Mouse (Mus musculus) left cerebral cortex, postnatal 36 days (tissue): ENCODE data around the gene Nfia. TPM values are rescaled to one million over a fixed set of nuclear protein-coding genes. Genes with fewer than 3 reads are reported as not detected.

Experiments
- DNase-seq, 2 experiments: peaks; one replicate each; pipeline ENCODE4 v3.0.0; 2021 to 2022; ENCODE audit warnings: low spot score in 2 of 2, mixed read lengths in 1 of 2
- intact Hi-C: fragments of 180-260 bp; cut with DNase I; formaldehyde crosslinking; loops from one replicate; pipeline ENCODE4 v1.15.1; 2025
- total RNA-seq, 2 experiments: library from RNA; stranded (reverse); gene quantifications; 2 replicates each; pipeline ENCODE4 v1.2.3; 2021

Gene Nfia
- total RNA-seq, 2 experiments from 2014 or later: 62.9 to 75.3 TPM

GRCm38 (mm10) chr4:97825841-97826240 is 53.3 kb downstream of the Nfia start:
- DNase-seq: no peak
- intact Hi-C loops: no loop called here

DNA sequence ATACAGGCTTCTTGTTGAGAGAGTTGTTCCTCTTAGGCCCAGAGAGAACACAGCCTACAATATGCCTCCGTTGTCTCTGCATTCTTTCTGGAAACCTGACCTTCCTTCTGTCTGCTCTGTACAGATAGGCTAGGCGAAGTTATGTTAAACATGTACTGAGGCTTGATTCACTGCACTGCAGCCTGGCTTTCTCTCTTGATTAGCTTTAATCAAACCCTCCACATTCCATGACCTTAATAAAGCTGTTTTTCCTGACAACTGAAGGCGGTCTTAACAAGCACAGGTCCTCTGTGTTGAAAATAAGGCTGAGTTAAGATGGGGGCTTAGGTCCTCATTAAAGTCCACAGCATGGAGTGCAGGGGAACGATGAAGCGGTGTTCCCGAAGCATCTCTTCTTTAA is 54.6 kb downstream of the Nfia start:
- intact Hi-C loops: no loop called here
- no peak for DNase-seq

GRCm38 (mm10) chr4:97828579-97828978 is 56.0 kb downstream of the Nfia start:
- intact Hi-C loops: no loop called here

GRCm38 (mm10) chr4:97829336-97830050 is 57.0 kb downstream of the Nfia start:
- no peak for DNase-seq
- intact Hi-C loops: no loop called here

More at GRCm38 (mm10) chr4:97828579-97828978, 56.0 kb downstream of the Nfia start:
- no peak for DNase-seq

GRCm38 (mm10) chr4:97830051-97830853 is 57.7 kb downstream of the Nfia start:
- no peak for DNase-seq
- intact Hi-C loops: no loop called here

DNA sequence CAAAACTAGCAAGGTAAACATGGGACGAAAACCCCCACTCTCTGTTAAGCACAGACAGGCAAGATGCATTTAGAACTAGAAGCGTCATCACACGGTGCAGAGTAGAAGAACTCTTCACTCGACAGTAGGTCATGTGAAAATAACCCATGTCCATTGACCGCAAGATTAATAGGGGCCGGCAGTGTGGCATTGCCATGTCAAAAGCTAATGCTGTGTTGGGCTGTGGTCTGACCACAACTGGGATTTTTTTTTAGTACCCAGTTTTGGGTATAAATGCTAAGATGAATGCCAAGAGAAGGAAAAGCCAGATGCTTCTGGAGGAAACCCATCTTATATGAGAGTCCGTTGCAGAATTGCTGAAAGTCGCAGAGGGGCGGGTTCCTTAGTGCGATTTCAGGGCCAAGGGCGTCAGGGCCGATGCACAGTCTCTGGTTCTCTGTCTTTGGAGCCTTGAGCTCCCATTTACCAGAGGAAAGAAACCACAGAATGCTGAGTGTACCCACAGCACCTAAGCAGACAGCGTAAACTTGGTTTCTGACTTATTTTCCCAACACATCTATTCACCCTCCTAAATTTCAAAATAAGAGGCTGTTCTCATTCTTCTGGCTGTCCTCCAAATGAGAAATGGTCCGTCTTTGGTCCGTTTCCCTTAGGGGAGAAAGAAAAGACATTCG is 58.5 kb downstream of the Nfia start:
- intact Hi-C loops: no loop called here
- DNase-seq: no peak

GRCm38 (mm10) chr4:97831611-97832278 is 59.2 kb downstream of the Nfia start:
- intact Hi-C loops: no loop called here
- DNase-seq: no peak

GRCm38 (mm10) chr4:97832279-97832640 is 59.7 kb downstream of the Nfia start:
- intact Hi-C loops: no loop called here
- DNase-seq: no peak

DNA sequence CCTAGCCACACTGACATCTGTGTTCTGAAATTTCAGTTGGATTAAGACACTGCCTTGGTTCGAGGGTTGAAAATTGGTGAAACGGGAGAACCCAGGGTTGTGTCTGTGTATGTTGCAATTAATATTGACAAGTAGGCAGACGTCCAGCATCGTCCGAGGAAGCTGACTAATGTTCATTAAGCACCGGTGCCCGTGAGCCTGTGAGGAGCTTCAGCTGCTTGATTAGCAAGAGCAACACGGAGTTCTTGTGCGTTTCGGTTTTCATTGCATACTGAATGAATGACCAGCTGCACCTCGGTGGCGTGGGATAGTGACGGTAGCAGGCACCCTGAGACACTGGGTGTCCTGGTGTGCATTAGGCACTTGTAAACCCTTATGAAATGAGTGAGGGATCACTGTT is 64.3 kb downstream of the Nfia start:
- intact Hi-C loops: no loop called here
- DNase-seq: no peak

- DNase-seq: no peak
- intact Hi-C loops: no loop called here
These were observed 65.2 kb downstream of the Nfia start for GRCm38 (mm10) chr4:97837724-97838123.

GRCm38 (mm10) chr4:97838651-97839050 is 66.1 kb downstream of the Nfia start:
- DNase-seq: no peak
- intact Hi-C loops: no loop called here

DNA sequence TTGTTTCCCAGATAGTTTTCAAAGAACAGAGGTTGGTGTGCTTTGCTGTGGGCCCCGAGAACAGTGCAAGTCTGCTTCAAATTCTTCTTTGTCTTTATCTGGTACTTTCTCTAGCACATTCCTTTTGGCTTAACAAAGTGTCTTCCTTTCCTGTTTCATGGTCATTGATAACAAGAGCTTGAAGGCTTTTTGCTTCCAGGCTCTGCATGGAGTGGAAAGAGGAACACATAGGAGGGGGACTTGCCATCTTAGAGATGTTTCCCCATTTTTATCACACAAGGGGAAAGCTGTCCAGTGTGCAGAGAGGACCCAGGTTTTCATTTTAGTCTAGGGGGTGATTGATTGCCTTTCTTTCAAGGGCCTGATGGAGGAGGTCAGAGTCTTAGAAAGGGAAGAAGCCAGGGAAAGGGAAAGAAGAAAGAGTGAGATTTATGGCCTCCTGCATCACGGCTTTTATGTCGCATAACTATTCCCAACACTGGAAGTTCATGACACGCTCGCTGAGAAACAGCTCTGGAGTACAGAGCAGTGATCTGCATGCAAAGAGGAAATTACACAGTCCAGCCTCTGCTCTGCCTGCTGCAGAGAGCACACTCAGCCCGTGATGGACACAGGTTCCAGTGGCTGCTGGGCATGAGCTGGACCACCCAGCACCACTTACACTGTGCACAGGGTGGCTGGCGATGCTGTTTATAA is 67.0 kb downstream of the Nfia start:
- no peak for DNase-seq
- intact Hi-C loops: no loop called here

DNA sequence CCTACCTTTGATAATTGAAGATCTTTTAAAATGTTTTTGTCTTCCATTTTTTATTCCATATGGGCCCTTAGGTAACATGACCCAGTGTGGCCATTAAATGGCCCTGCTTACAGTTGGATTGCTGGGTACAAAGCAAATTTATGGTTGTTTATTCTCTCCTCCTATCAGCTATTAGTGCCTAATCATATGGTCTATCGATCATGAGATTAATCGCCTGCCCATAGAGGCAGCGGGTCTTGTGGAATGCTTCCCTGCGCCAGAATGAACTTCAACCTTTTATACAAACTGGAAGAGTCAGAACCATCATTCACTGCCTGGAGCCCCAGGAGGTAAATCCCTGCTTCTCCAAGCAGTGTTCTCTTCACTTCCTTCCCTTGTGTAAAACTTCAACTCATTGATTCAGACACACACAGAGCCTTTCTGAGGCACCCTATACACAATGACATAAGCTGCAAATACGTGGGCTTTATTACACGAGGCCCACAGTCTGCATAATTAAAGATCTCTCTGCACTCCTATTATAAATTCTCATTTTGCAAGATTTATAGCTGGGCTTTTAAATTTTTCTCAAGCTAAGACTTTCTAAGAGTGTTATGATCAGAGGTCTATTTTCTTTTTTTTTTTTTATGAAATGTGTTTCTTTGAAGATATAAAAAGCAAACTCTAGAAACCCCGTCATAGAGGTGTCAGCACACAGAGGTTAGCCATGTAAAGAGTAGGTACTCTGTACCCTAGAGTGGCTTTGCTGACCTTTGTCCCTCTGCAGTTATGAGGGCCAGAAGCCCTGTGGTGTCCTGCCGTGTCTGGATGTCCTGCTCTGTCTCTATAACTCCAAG is 67.9 kb downstream of the Nfia start:
- intact Hi-C loops: no loop called here
- DNase-seq: no peak

- intact Hi-C loops: no loop called here
These were observed 68.6 kb downstream of the Nfia start for GRCm38 (mm10) chr4:97841063-97841595.

GRCm38 (mm10) chr4:97841745-97842144 is 69.2 kb downstream of the Nfia start:
- no peak for DNase-seq
- intact Hi-C loops: no loop called here

More at GRCm38 (mm10) chr4:97841063-97841595, 68.6 kb downstream of the Nfia start:
- no peak for DNase-seq

DNA sequence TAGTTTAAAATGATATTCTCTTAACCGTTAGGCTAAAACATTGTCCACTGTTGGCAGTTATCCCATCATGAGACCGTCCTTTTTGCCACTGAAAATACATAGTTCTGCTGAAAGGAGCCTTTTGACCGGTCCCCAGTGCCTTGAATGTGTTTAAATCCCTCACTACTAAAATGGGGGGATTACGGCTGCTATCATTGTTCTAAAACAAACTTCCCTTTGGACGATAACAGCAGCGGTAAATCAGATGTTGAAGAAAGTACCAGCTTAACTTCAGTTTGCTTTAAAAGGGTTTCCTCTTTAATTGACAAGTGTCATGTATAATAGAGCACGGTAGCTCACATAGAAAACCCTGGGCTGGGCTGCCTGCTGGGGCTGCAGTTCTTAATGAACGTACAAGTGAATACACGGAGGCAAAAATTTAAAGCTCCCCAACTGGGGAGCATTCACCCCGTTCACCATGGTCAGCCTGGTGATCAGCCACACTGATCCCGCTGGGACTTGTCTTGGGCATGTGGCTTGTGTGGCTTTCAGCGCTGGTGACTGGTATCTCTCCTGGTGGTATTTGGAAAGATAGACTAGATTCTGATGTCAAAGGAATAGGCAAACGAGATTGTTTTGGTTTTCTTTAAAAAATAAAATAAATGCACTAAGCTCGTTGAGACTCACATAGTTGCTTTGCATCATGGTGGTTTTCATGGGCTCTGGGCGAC is 71.6 kb downstream of the Nfia start:
- no peak for DNase-seq
- intact Hi-C loops: no loop called here

- no peak for DNase-seq
- intact Hi-C loops: no loop called here
These were observed 72.4 kb downstream of the Nfia start for GRCm38 (mm10) chr4:97844899-97845298.

DNA sequence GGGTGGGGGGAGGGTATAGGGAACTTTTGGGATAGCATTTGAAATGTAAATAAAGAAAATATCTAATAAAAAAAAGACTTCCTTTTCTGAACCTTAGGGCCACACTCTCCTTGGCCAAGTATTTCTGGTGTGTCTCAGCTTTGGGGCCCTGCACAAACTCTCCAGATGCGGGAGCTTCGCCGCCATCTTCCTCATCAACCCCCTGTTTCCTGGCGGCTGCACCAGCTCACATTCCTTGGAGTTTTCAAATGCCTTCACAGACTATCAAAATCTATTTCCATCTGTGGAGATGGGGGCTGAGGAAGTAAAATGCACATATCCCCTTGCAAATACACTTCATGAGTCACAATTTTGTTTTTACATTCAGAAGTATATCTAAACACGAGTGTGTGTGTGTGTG is 75.1 kb downstream of the Nfia start:
- DNase-seq: no peak
- intact Hi-C loops: no loop called here
